Mouse (Mus musculus): ENCODE data around the gene Mier2. TPM values are rescaled to one million over a fixed set of nuclear protein-coding genes. Genes with fewer than 3 reads are reported as not detected.

Mier2 gene
- polyA plus RNA-seq, 1 experiment from 2014 or later = 54.2 TPM

GRCm38 (mm10) chr10:79569921-79570320 lies 14.9 kb upstream of the Mier2 start:
- Histone ChIP-seq H3K27ac (replicated peaks; ENCODE audit: low read depth, low read length) (no peak overlapping the region), H3K9me3 (ENCODE audit: control insufficient read depth, low read length) (no peaks in the 10 kb centered on the region), H3K27me3 (ENCODE audit: control insufficient read depth, insufficient read depth, low read length) (no peaks in the 10 kb centered on the region), H3K36me3 (ENCODE audit: control insufficient read depth, insufficient read depth, low read length) (no peaks in the 10 kb centered on the region), H3K4me3 (ENCODE audit: low read depth, low read length) (no peak overlapping the region), H3K4me2 (ENCODE audit: low read depth, severe bottlenecking) (no peak overlapping the region), H3K9ac (ENCODE audit: low read length) (no peak overlapping the region), H3K4me1 (ENCODE audit: control insufficient read depth, insufficient read depth, low read length) (no peaks in the 10 kb centered on the region)
- no peak for DNase-seq (ENCODE audit: low spot score)
- 87% methylated on average over 5 of the region's 5 CpGs for WGBS
- no peak for ATAC-seq (ENCODE audit: insufficient number of reproducible peaks, low FRiP score, low TSS enrichment, low read depth)

GRCm38 (mm10) chr10:79559716-79560115 lies 4.7 kb upstream of the Mier2 start:
- 90% methylated on average over 2 of the region's 2 CpGs for WGBS
- no peaks in the 10 kb centered on the region for H3K4me1 ChIP-seq (ENCODE audit: control insufficient read depth, insufficient read depth, low read length)
- no peaks in the 10 kb centered on the region; the same call in 1 of the 2 replicates for H3K36me3 ChIP-seq (ENCODE audit: control insufficient read depth, insufficient read depth, low read length)
- no peak for ATAC-seq (ENCODE audit: insufficient number of reproducible peaks, low FRiP score, low TSS enrichment, low read depth)
- no peaks in the 10 kb centered on the region for H3K27me3 ChIP-seq (ENCODE audit: control insufficient read depth, insufficient read depth, low read length)
- H3K4me2 ChIP-seq (ENCODE audit: low read depth, severe bottlenecking) = no peak overlapping the region
- peaks cover 2% of the 10 kb centered on the region; the same call in 1 of the 2 replicates for H3K9me3 ChIP-seq (ENCODE audit: control insufficient read depth, low read length)
- no peak for DNase-seq (ENCODE audit: low spot score)
- no peak overlapping the region for H3K4me3 ChIP-seq (ENCODE audit: low read depth, low read length)
- no peak overlapping the region for H3K27ac ChIP-seq (replicated peaks; ENCODE audit: low read depth, low read length)
- no peak overlapping the region for H3K9ac ChIP-seq (ENCODE audit: low read length)

- DNase-seq (ENCODE audit: low spot score) (no peak), ATAC-seq (ENCODE audit: insufficient number of reproducible peaks, low FRiP score, low TSS enrichment, low read depth) (no peak)
- Histone ChIP-seq H3K4me3 (ENCODE audit: low read depth, low read length) (no peak overlapping the region), H3K36me3 (ENCODE audit: control insufficient read depth, insufficient read depth, low read length) (no peaks in the 10 kb centered on the region; the same call in 1 of the 2 replicates), H3K4me1 (ENCODE audit: control insufficient read depth, insufficient read depth, low read length) (peaks cover 11% of the 10 kb centered on the region), H3K27ac (replicated peaks; ENCODE audit: low read depth, low read length) (no peak overlapping the region), H3K27me3 (ENCODE audit: control insufficient read depth, insufficient read depth, low read length) (no peaks in the 10 kb centered on the region), H3K4me2 (ENCODE audit: low read depth, severe bottlenecking) (no peak overlapping the region), H3K9me3 (ENCODE audit: control insufficient read depth, low read length) (peaks cover 2% of the 10 kb centered on the region; the same call in 1 of the 2 replicates), H3K9ac (ENCODE audit: low read length) (no peak overlapping the region)
- 89% methylated on average over 5 of the region's 5 CpGs for WGBS
Observed at GRCm38 (mm10) chr10:79557496-79557895, 2.5 kb upstream of the Mier2 start.

GRCm38 (mm10) chr10:79556951-79557350 lies 2.0 kb upstream of the Mier2 start:
- WGBS = 90% methylated on average over 5 of the region's 5 CpGs
- H3K27me3 ChIP-seq (ENCODE audit: control insufficient read depth, insufficient read depth, low read length) = no peaks in the 10 kb centered on the region
- DNase-seq (ENCODE audit: low spot score) = no peak
- H3K4me3 ChIP-seq (ENCODE audit: low read depth, low read length) = no peak overlapping the region
- H3K9ac ChIP-seq (ENCODE audit: low read length) = no peak overlapping the region
- H3K9me3 ChIP-seq (ENCODE audit: control insufficient read depth, low read length) = peaks cover 2% of the 10 kb centered on the region; the same call in 1 of the 2 replicates
- peaks cover 11% of the 10 kb centered on the region for H3K4me1 ChIP-seq (ENCODE audit: control insufficient read depth, insufficient read depth, low read length)
- H3K27ac ChIP-seq (replicated peaks; ENCODE audit: low read depth, low read length) = no peak overlapping the region
- H3K4me2 ChIP-seq (ENCODE audit: low read depth, severe bottlenecking) = no peak overlapping the region
- no peak for ATAC-seq (ENCODE audit: insufficient number of reproducible peaks, low FRiP score, low TSS enrichment, low read depth)
- H3K36me3 ChIP-seq (ENCODE audit: control insufficient read depth, insufficient read depth, low read length) = no peaks in the 10 kb centered on the region; the same call in 1 of the 2 replicates

GRCm38 (mm10) chr10:79555238-79555724 lies 282 bp upstream of the Mier2 start:
- Histone ChIP-seq H3K9me3 (ENCODE audit: control insufficient read depth, low read length) (peaks cover 2% of the 10 kb centered on the region; the same call in 1 of the 2 replicates), H3K4me3 (ENCODE audit: low read depth, low read length) (peak overlapping the region; percentile 87), H3K4me1 (ENCODE audit: control insufficient read depth, insufficient read depth, low read length) (peaks cover 11% of the 10 kb centered on the region), H3K9ac (ENCODE audit: low read length) (peak overlapping the region; percentile 95), H3K4me2 (ENCODE audit: low read depth, severe bottlenecking) (peak overlapping the region; percentile 85), H3K27ac (replicated peaks; ENCODE audit: low read depth, low read length) (no peak overlapping the region), H3K36me3 (ENCODE audit: control insufficient read depth, insufficient read depth, low read length) (no peaks in the 10 kb centered on the region; the same call in 1 of the 2 replicates), H3K27me3 (ENCODE audit: control insufficient read depth, insufficient read depth, low read length) (no peaks in the 10 kb centered on the region)
- ATAC-seq (ENCODE audit: insufficient number of reproducible peaks, low FRiP score, low TSS enrichment, low read depth) (peak; percentile 5; the same call in 1 of the 2 replicates), DNase-seq (ENCODE audit: low spot score) (no peak)
- WGBS = 25% methylated on average over 7 of the region's 7 CpGs

GRCm38 (mm10) chr10:79553691-79554090 lies 1.3 kb downstream of the Mier2 start:
- Histone ChIP-seq H3K27me3 (ENCODE audit: control insufficient read depth, insufficient read depth, low read length) (no peaks in the 10 kb centered on the region), H3K4me1 (ENCODE audit: control insufficient read depth, insufficient read depth, low read length) (peaks cover 11% of the 10 kb centered on the region), H3K36me3 (ENCODE audit: control insufficient read depth, insufficient read depth, low read length) (peaks cover 10% of the 10 kb centered on the region), H3K27ac (replicated peaks; ENCODE audit: low read depth, low read length) (no peak overlapping the region), H3K4me3 (ENCODE audit: low read depth, low read length) (peak overlapping the region; percentile 87), H3K9ac (ENCODE audit: low read length) (peak overlapping the region; percentile 95), H3K4me2 (ENCODE audit: low read depth, severe bottlenecking) (peak overlapping the region; percentile 85), H3K9me3 (ENCODE audit: control insufficient read depth, low read length) (no peaks in the 10 kb centered on the region; the same call in 1 of the 2 replicates)
- 43% methylated on average over 10 of the region's 10 CpGs for WGBS
- no peak for ATAC-seq (ENCODE audit: insufficient number of reproducible peaks, low FRiP score, low TSS enrichment, low read depth)
- DNase-seq (ENCODE audit: low spot score) = no peak

- no peak for DNase-seq (ENCODE audit: low spot score)
- WGBS = 92% methylated on average over 6 of the region's 6 CpGs
- H3K9ac ChIP-seq (ENCODE audit: low read length) = no peak overlapping the region
Observed at GRCm38 (mm10) chr10:79553176-79553575, 1.8 kb downstream of the Mier2 start.

GRCm38 (mm10) chr10:79552531-79552930 lies 2.5 kb downstream of the Mier2 start:
- H3K36me3 ChIP-seq (ENCODE audit: control insufficient read depth, insufficient read depth, low read length) = peaks cover 22% of the 10 kb centered on the region
- H3K9me3 ChIP-seq (ENCODE audit: control insufficient read depth, low read length) = no peaks in the 10 kb centered on the region
- WGBS = 91% methylated on average over 8 of the region's 8 CpGs
- no peak overlapping the region for H3K27ac ChIP-seq (replicated peaks; ENCODE audit: low read depth, low read length)
- ATAC-seq (ENCODE audit: insufficient number of reproducible peaks, low FRiP score, low TSS enrichment, low read depth) = no peak
- no peak overlapping the region for H3K9ac ChIP-seq (ENCODE audit: low read length)
- H3K4me1 ChIP-seq (ENCODE audit: control insufficient read depth, insufficient read depth, low read length) = peaks cover 11% of the 10 kb centered on the region
- H3K27me3 ChIP-seq (ENCODE audit: control insufficient read depth, insufficient read depth, low read length) = no peaks in the 10 kb centered on the region
- no peak overlapping the region for H3K4me3 ChIP-seq (ENCODE audit: low read depth, low read length)
- no peak for DNase-seq (ENCODE audit: low spot score)
- H3K4me2 ChIP-seq (ENCODE audit: low read depth, severe bottlenecking) = no peak overlapping the region

More at GRCm38 (mm10) chr10:79553176-79553575, 1.8 kb downstream of the Mier2 start:
- peaks cover 15% of the 10 kb centered on the region for H3K36me3 ChIP-seq (ENCODE audit: control insufficient read depth, insufficient read depth, low read length)
- H3K4me1 ChIP-seq (ENCODE audit: control insufficient read depth, insufficient read depth, low read length) = peaks cover 11% of the 10 kb centered on the region
- no peaks in the 10 kb centered on the region for H3K27me3 ChIP-seq (ENCODE audit: control insufficient read depth, insufficient read depth, low read length)
- no peak for ATAC-seq (ENCODE audit: insufficient number of reproducible peaks, low FRiP score, low TSS enrichment, low read depth)
- no peak overlapping the region; the same call in 1 of the 2 replicates for H3K4me3 ChIP-seq (ENCODE audit: low read depth, low read length)
- peak overlapping the region; percentile 85; the same call in 1 of the 2 replicates for H3K4me2 ChIP-seq (ENCODE audit: low read depth, severe bottlenecking)
- H3K9me3 ChIP-seq (ENCODE audit: control insufficient read depth, low read length) = no peaks in the 10 kb centered on the region
- no peak overlapping the region for H3K27ac ChIP-seq (replicated peaks; ENCODE audit: low read depth, low read length)

GRCm38 (mm10) chr10:79550366-79550765 lies 4.6 kb downstream of the Mier2 start:
- Histone ChIP-seq H3K4me1 (ENCODE audit: control insufficient read depth, insufficient read depth, low read length) (peaks cover 11% of the 10 kb centered on the region), H3K4me2 (ENCODE audit: low read depth, severe bottlenecking) (no peak overlapping the region), H3K27me3 (ENCODE audit: control insufficient read depth, insufficient read depth, low read length) (no peaks in the 10 kb centered on the region), H3K36me3 (ENCODE audit: control insufficient read depth, insufficient read depth, low read length) (peaks cover 27% of the 10 kb centered on the region), H3K9ac (ENCODE audit: low read length) (no peak overlapping the region), H3K9me3 (ENCODE audit: control insufficient read depth, low read length) (no peaks in the 10 kb centered on the region), H3K27ac (replicated peaks; ENCODE audit: low read depth, low read length) (no peak overlapping the region), H3K4me3 (ENCODE audit: low read depth, low read length) (no peak overlapping the region)
- WGBS = 87% methylated on average over 9 of the region's 9 CpGs
- DNase-seq (ENCODE audit: low spot score) (no peak), ATAC-seq (ENCODE audit: insufficient number of reproducible peaks, low FRiP score, low TSS enrichment, low read depth) (no peak)

Data from limb, embryonic 11.5 days (tissue).